Mouse (Mus musculus): Measurements from ENCODE around the gene 9330182L06Rik. TPM values are rescaled to one million over a fixed set of nuclear protein-coding genes. Genes with fewer than 3 reads are reported as not detected.

9330182L06Rik gene
- total RNA-seq, 1 experiment: 1.2 TPM

GRCm38 (mm10) chr5:9364937-9365336, 99.0 kb downstream of the 9330182L06Rik start:
- TF ChIP-seq ZNF384 (IDR thresholded peaks at IDR 0.05; ENCODE audit: low read depth, low read length) (no peak), HCFC1 (IDR thresholded peaks at IDR 0.05; ENCODE audit: borderline replicate concordance, insufficient read depth, low read length) (no peak), ZC3H11A (IDR thresholded peaks at IDR 0.05; ENCODE audit: borderline replicate concordance, low read depth, low read length) (no peak), MAFK (IDR thresholded peaks at IDR 0.05; ENCODE audit: insufficient read depth, low read depth, low read length) (no peak), CHD2 (IDR thresholded peaks at IDR 0.05; ENCODE audit: low read depth, low read length) (no peak)
- DNase-seq (ENCODE audit: low read depth, low spot score): no peak
- Histone ChIP-seq H3K4me3 (ENCODE audit: insufficient read depth in 1 of 2, low read depth in 1 of 2, low read length in 2 of 2, poor library complexity in 1 of 2, severe bottlenecking in 1 of 2) (no peak overlapping the region), H3K9me3 (ENCODE audit: control insufficient read depth, insufficient read depth, low read depth, low read length) (no peaks in the 10 kb centered on the region), H3K9ac (ENCODE audit: insufficient read depth, low read depth, low read length, poor library complexity, severe bottlenecking) (no peak overlapping the region), H3K4me1 (ENCODE audit: control insufficient read depth in 2 of 2, insufficient read depth in 2 of 2, low read length in 2 of 2, poor library complexity in 1 of 2) (no peaks in the 10 kb centered on the region), H3K36me3 (ENCODE audit: control insufficient read depth, insufficient read depth, low read length, poor library complexity, severe bottlenecking) (no peaks in the 10 kb centered on the region), H3K27ac (ENCODE audit: insufficient read depth, low read depth, low read length, poor library complexity, severe bottlenecking) (no peak overlapping the region)
- in situ Hi-C loops (cut with MboI; ENCODE audit: low sequenced_read_pairs in 2 of 2, unreplicated experiment in 2 of 2): no loop called here

DNA sequence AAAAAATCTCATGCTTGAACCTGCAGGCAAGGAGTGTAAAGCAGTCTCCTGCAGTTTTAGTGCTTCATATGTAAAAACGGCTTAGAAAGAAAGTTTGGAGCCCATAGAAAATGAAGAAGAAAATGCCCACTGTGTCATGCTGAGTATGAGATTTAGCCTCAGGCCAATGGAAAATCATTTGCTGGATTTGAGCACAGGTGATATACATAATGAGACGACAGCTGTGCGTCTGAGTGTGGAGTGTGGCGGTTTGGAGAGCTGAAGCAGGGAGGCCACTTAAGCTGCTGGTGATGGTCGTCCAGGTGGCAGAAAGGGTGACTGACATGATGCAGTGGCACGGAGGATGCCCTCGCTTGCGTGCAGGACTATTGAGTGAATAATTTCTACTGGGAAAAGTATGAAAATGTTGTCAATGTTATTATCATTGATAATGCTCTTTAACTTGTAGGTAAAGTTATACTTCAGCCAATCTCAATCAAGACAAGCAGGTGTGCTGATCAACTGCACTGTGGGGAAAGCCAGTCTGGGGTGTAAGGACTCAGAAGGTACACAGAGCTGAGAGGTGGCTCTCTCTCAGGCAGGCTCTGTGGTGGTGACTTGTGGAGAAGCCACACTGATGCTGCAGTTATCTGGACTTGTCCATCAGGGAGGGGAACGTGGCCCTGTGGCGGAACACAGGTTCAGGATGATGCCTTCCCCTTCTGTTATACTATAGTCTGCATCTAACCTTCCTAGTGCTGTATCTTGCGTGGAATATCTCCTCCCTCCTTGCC, 102.2 kb downstream of the 9330182L06Rik start:
- no peaks in the 10 kb centered on the region for H3K36me3 ChIP-seq (ENCODE audit: control insufficient read depth, insufficient read depth, low read length, poor library complexity, severe bottlenecking)

DNA sequence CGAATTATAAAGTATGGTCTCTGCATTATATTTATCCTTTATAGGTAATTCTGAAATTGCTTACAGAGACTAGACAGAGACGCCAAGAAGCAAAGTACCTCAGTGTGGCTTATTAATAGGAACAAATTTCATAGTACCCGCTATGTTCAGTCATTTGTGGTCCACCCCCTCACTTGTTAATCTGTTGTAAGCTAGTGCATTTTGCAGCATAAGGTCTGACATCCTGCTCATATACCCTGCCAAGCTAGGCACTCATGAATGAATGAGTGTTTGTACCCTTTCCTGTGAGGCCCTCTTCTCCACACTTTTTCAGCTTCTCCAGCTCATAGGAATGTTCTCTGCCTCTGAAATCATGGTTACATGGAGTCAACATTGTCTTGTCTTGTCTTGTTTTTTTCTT, 105.2 kb downstream of the 9330182L06Rik start:
- no peak for DNase-seq (ENCODE audit: low read depth, low spot score)
- TF ChIP-seq HCFC1 (IDR thresholded peaks at IDR 0.05; ENCODE audit: borderline replicate concordance, insufficient read depth, low read length) (no peak), CHD2 (IDR thresholded peaks at IDR 0.05; ENCODE audit: low read depth, low read length) (no peak)
- in situ Hi-C loops (cut with MboI; ENCODE audit: low sequenced_read_pairs in 2 of 2, unreplicated experiment in 2 of 2): no loop called here
- Histone ChIP-seq H3K9me3 (ENCODE audit: control insufficient read depth, insufficient read depth, low read depth, low read length) (no peaks in the 10 kb centered on the region), H3K9ac (ENCODE audit: insufficient read depth, low read depth, low read length, poor library complexity, severe bottlenecking) (no peak overlapping the region), H3K4me3 (ENCODE audit: insufficient read depth in 1 of 2, low read depth in 1 of 2, low read length in 2 of 2, poor library complexity in 1 of 2, severe bottlenecking in 1 of 2) (no peak overlapping the region), H3K4me1 (ENCODE audit: control insufficient read depth in 2 of 2, insufficient read depth in 2 of 2, low read length in 2 of 2, poor library complexity in 1 of 2) (no peaks in the 10 kb centered on the region), H3K27ac (ENCODE audit: insufficient read depth, low read depth, low read length, poor library complexity, severe bottlenecking) (no peak overlapping the region), H3K36me3 (ENCODE audit: control insufficient read depth, insufficient read depth, low read length, poor library complexity, severe bottlenecking) (no peaks in the 10 kb centered on the region)

More for the DNA sequence above, 102.2 kb downstream of the 9330182L06Rik start:
- TF ChIP-seq MAFK (IDR thresholded peaks at IDR 0.05; ENCODE audit: insufficient read depth, low read depth, low read length) (no peak), HCFC1 (IDR thresholded peaks at IDR 0.05; ENCODE audit: borderline replicate concordance, insufficient read depth, low read length) (no peak), ZC3H11A (IDR thresholded peaks at IDR 0.05; ENCODE audit: borderline replicate concordance, low read depth, low read length) (no peak), CHD2 (IDR thresholded peaks at IDR 0.05; ENCODE audit: low read depth, low read length) (no peak), ZNF384 (IDR thresholded peaks at IDR 0.05; ENCODE audit: low read depth, low read length) (no peak)
- Histone ChIP-seq H3K27ac (ENCODE audit: insufficient read depth, low read depth, low read length, poor library complexity, severe bottlenecking) (no peak overlapping the region), H3K9ac (ENCODE audit: insufficient read depth, low read depth, low read length, poor library complexity, severe bottlenecking) (no peak overlapping the region), H3K9me3 (ENCODE audit: control insufficient read depth, insufficient read depth, low read depth, low read length) (no peaks in the 10 kb centered on the region), H3K4me1 (ENCODE audit: control insufficient read depth in 2 of 2, insufficient read depth in 2 of 2, low read length in 2 of 2, poor library complexity in 1 of 2) (no peaks in the 10 kb centered on the region), H3K4me3 (ENCODE audit: insufficient read depth in 1 of 2, low read depth in 1 of 2, low read length in 2 of 2, poor library complexity in 1 of 2, severe bottlenecking in 1 of 2) (no peak overlapping the region)
- in situ Hi-C loops (cut with MboI; ENCODE audit: low sequenced_read_pairs in 2 of 2, unreplicated experiment in 2 of 2): no loop called here
- DNase-seq (ENCODE audit: low read depth, low spot score): no peak

GRCm38 (mm10) chr5:9373341-9373740, 107.4 kb downstream of the 9330182L06Rik start:
- no peak for DNase-seq (ENCODE audit: low read depth, low spot score)
- Histone ChIP-seq H3K36me3 (ENCODE audit: control insufficient read depth, insufficient read depth, low read length, poor library complexity, severe bottlenecking) (no peaks in the 10 kb centered on the region), H3K4me3 (ENCODE audit: insufficient read depth in 1 of 2, low read depth in 1 of 2, low read length in 2 of 2, poor library complexity in 1 of 2, severe bottlenecking in 1 of 2) (no peak overlapping the region), H3K9ac (ENCODE audit: insufficient read depth, low read depth, low read length, poor library complexity, severe bottlenecking) (no peak overlapping the region), H3K4me1 (ENCODE audit: control insufficient read depth in 2 of 2, insufficient read depth in 2 of 2, low read length in 2 of 2, poor library complexity in 1 of 2) (no peaks in the 10 kb centered on the region), H3K27ac (ENCODE audit: insufficient read depth, low read depth, low read length, poor library complexity, severe bottlenecking) (no peak overlapping the region), H3K9me3 (ENCODE audit: control insufficient read depth, insufficient read depth, low read depth, low read length) (no peaks in the 10 kb centered on the region)
- TF ChIP-seq ZC3H11A (IDR thresholded peaks at IDR 0.05; ENCODE audit: borderline replicate concordance, low read depth, low read length): no peak
- no peak for TF ChIP-seq MAFK (IDR thresholded peaks at IDR 0.05; ENCODE audit: insufficient read depth, low read depth, low read length)
- no peak for TF ChIP-seq HCFC1 (IDR thresholded peaks at IDR 0.05; ENCODE audit: borderline replicate concordance, insufficient read depth, low read length)
- in situ Hi-C loops (cut with MboI; ENCODE audit: low sequenced_read_pairs in 2 of 2, unreplicated experiment in 2 of 2): no loop called here

DNA sequence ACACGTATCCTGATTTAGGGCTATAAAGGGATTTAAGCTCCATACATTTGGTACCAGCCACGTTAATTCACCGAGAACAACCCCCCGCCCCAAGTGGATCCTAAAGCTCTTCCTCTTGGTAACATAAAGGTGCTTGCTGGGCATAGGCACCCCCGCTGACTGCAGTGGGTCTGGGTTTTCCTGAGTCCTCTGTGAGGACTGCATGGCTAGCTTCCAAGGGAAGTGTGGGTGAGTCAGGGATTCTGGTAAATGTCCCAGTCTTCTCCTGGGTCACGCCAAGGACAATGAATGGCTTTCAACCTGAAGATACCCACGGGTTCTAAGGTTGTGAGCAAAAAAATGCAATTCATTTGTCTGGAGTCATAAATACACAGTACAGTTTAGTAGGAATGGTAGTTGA, 124.0 kb downstream of the 9330182L06Rik start:
- in situ Hi-C loops (cut with MboI; ENCODE audit: low sequenced_read_pairs in 2 of 2, unreplicated experiment in 2 of 2): no loop called here
- no peaks in the 10 kb centered on the region for H3K9me3 ChIP-seq (ENCODE audit: control insufficient read depth, insufficient read depth, low read depth, low read length)

More for the DNA sequence above, 124.0 kb downstream of the 9330182L06Rik start:
- Histone ChIP-seq H3K36me3 (ENCODE audit: control insufficient read depth, insufficient read depth, low read length, poor library complexity, severe bottlenecking) (no peaks in the 10 kb centered on the region), H3K9ac (ENCODE audit: insufficient read depth, low read depth, low read length, poor library complexity, severe bottlenecking) (no peak overlapping the region), H3K27ac (ENCODE audit: insufficient read depth, low read depth, low read length, poor library complexity, severe bottlenecking) (no peak overlapping the region), H3K4me3 (ENCODE audit: insufficient read depth in 1 of 2, low read depth in 1 of 2, low read length in 2 of 2, poor library complexity in 1 of 2, severe bottlenecking in 1 of 2) (no peak overlapping the region), H3K4me1 (ENCODE audit: control insufficient read depth in 2 of 2, insufficient read depth in 2 of 2, low read length in 2 of 2, poor library complexity in 1 of 2) (no peaks in the 10 kb centered on the region)
- TF ChIP-seq ZC3H11A (IDR thresholded peaks at IDR 0.05; ENCODE audit: borderline replicate concordance, low read depth, low read length) (no peak), ZNF384 (IDR thresholded peaks at IDR 0.05; ENCODE audit: low read depth, low read length) (no peak), CHD2 (IDR thresholded peaks at IDR 0.05; ENCODE audit: low read depth, low read length) (no peak), MAFK (IDR thresholded peaks at IDR 0.05; ENCODE audit: insufficient read depth, low read depth, low read length) (no peak), HCFC1 (IDR thresholded peaks at IDR 0.05; ENCODE audit: borderline replicate concordance, insufficient read depth, low read length) (no peak)
- DNase-seq (ENCODE audit: low read depth, low spot score): no peak
